Mouse (Mus musculus): ENCODE results near the gene Ripor2. TPM values are rescaled to one million over a fixed set of nuclear protein-coding genes. Genes with fewer than 3 reads are reported as not detected.

The Ripor2 gene
- total RNA-seq, 1 experiment from 2014 or later: 3.4 TPM

- DNase-seq: no peak
Measured at GRCm38 (mm10) chr13:24647444-24647843, 65.5 kb downstream of the Ripor2 start.

GRCm38 (mm10) chr13:24648027-24648426, 66.0 kb downstream of the Ripor2 start:
- no peak for DNase-seq

- no peak for DNase-seq
Measured at GRCm38 (mm10) chr13:24648668-24649067, 66.7 kb downstream of the Ripor2 start.

- no peak for DNase-seq
Measured at GRCm38 (mm10) chr13:24649099-24649498, 67.1 kb downstream of the Ripor2 start.

- DNase-seq: no peak
Measured at GRCm38 (mm10) chr13:24651018-24651417, 69.0 kb downstream of the Ripor2 start.

GRCm38 (mm10) chr13:24654919-24655635, 73.1 kb downstream of the Ripor2 start:
- no peak for DNase-seq

- DNase-seq: no peak
Measured at GRCm38 (mm10) chr13:24656719-24657497, 74.9 kb downstream of the Ripor2 start.

- no peak for DNase-seq
Measured at GRCm38 (mm10) chr13:24666763-24667162, 84.8 kb downstream of the Ripor2 start.

DNA sequence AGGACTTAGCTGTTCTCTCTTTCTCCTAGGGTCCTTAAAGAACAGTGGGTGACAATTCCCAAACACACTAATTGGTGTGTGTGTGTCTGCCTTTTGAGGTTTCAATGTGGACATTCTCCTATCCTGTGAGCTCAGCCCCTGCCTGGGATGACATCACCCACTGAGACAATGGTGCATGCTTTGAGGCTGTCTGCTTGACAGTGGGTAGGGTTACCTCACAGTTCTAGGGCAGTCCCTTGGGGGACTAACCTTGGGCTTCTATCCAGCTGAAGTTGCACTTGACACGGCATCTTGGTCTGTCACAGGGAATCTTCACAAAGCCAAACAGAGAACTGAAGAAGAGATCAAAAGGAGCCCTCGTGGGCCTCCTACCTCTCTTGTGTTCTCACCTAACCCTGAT, 86.6 kb downstream of the Ripor2 start:
- DNase-seq: peak; percentile 48

DNA sequence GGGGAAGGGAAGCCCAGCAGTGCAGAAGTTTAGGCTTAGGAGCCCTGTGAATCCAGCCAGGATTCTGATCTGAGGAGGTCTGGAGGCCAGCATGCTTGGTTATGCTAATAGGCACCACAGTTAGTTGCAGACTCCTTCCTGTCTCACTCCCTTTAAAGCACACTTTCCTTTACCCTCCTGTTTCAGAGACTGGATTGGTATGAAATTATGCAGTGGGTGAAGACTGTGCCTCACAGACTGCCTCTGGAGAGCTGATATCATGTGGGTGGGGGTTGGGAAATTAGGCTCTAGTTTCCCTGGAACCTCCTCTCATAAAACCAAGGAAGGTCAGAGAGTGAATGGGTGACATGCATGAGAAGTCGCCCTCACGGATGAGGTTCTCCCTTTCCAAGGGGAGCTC, 88.7 kb downstream of the Ripor2 start:
- no peak for DNase-seq

DNA sequence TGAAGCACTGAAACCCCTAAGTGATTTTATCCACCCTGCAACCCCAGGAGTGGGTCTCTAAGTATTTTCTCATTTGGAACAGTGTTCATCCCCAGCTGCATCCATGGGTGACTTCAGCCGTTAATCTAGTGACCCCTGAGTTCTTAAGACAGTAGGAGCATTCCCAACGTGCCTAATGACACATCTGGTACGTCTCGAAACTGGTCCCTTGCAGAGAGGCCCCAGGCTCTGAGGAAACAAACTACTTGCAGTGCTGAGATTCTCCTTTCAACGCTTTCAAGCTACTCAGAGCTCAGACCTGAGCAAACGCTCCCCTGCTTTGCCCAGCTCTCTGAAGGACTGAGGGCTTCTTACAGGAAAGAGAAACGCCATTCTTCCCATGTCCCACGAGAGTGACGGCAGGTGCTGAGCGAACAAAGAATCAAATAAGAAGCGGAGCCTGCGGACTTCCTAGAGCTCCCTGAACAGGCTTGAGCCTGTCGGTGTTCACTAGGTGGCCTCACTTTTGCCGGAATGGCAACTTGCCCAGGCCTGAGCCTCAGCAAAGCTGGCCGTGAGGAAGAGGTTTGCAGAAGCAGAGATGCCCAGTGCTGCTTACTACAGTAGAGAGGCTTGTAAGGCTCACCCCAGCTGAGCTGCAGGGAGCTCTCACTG, 97.2 kb downstream of the Ripor2 start:
- no peak for DNase-seq

GRCm38 (mm10) chr13:24680951-24681350, 99.0 kb downstream of the Ripor2 start:
- no peak for DNase-seq

DNA sequence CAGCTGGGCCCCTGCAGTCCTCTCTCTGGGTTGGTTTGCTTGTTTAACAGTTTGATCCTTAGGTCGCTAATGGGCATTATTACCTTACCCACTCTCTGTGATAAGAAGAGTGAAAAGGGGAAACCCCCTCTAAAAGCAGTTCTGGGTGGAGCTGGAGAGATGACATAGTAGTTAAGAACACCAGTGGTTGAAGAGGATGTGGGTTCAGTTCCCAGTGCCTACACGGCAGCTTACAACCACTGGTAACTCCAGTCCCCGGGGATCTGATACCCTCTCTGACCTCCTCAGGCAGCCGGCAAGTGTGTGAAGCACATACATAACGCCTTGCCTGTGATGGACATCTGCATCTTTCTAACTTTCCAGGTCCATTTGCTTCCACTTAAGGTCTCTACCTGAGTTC, 100.4 kb downstream of the Ripor2 start:
- no peak for DNase-seq

GRCm38 (mm10) chr13:24684503-24684902, 102.5 kb downstream of the Ripor2 start:
- no peak for DNase-seq

DNA sequence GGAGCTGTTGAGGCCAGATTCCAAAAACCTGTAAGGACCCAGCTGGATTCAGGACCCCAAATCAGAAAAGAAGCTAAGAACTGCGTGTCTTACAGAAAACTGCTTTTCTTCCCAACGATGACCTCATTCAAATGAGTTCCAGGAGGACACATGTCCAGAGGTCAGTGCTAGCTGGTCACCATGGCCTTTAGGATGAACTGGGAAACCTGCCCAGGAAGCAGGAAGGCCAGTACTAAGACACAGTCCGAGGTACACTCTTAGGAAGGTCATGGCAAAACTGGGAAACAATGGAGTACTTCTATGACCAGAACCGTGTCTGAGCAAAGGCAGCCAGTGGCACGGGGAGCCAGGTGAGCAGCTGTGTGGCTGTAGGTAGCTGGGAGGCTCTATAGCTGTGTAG, 103.9 kb downstream of the Ripor2 start:
- DNase-seq: peak; percentile 26

DNA sequence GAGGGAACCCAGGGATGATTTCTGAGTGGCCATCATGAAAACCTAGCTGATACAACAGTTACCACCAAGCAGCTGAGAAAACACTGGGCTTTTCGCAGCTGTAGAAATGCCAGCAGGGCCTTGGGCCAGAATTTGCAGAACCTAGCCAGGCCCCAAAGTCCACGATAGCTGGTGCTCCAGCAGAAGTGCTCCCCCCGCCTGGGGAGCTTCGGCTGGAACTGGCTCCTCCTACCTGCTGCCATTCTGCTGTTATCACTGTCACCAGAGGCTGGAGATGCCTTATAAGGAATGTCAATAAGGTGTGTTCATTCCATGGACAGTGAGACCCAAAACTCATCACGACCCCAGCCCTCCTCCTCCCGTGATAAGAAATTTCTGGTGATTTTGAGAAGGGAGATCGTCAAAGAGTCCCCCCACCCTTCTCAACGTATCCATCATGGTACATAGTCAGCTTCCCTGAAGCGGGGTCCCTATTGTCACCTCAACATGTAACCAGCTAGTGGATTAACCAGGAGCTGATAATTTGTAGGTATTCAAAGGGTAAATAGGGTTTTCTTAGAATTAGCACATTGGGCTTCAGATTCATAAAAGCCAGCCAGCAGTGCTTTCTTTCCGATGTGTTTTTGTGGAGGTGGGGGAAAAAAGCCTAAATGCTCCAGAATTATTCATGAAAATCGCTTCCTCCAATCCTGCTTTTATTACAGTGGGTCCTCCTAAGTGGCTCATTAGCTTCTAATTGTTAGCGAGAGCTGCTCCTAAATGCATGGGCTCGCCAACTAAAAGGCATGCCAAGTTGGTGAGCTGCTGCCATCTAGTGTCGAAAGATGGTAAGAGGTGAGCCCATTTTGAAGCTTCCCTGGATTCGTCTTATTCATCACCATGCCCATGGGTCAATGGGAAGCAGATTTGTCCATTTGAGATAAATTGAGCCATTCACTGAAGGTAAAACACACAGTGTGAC, 105.0 kb downstream of the Ripor2 start:
- DNase-seq: peak; percentile 82

GRCm38 (mm10) chr13:24693312-24693711, 111.3 kb downstream of the Ripor2 start:
- no peak for DNase-seq

DNA sequence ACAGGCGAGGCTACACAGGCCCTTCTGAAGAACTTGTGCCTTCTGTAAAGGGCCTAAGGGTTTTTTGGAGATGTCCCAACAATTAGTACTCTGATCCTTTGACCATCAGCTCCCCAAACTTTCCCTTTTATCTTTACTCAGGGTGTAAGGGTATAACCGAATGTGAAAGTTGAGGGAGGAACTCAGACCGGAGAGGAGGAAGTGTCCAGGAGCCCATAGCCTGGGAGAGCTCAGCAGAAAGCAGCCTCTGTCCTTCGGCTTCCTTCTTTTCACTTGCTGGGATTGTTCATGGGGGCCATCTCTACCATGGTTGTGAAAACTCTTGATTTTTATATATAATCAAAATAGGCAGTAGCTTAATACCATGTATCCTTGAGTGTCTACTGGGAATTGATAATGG, 116.8 kb downstream of the Ripor2 start:
- no peak for DNase-seq

DNA sequence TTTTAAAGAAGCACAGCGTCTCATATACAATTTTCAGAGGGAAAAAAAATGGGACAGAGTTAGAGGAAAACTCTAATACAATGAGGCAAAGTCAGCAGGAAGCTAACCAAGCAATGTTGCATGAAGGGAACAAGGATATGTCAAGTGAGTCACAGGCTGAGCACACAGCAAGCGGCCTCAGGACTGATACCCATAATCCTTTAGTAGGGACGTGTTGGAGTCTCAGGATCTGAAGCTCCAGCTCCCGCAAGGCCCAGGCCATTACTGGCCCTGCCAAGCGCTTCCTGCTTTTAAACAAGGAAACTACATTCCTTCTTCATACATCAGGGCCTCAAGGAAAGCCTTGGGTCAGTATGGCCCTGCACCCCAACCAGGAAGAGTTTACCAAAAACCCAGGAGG, 120.1 kb downstream of the Ripor2 start:
- DNase-seq: no peak

DNA sequence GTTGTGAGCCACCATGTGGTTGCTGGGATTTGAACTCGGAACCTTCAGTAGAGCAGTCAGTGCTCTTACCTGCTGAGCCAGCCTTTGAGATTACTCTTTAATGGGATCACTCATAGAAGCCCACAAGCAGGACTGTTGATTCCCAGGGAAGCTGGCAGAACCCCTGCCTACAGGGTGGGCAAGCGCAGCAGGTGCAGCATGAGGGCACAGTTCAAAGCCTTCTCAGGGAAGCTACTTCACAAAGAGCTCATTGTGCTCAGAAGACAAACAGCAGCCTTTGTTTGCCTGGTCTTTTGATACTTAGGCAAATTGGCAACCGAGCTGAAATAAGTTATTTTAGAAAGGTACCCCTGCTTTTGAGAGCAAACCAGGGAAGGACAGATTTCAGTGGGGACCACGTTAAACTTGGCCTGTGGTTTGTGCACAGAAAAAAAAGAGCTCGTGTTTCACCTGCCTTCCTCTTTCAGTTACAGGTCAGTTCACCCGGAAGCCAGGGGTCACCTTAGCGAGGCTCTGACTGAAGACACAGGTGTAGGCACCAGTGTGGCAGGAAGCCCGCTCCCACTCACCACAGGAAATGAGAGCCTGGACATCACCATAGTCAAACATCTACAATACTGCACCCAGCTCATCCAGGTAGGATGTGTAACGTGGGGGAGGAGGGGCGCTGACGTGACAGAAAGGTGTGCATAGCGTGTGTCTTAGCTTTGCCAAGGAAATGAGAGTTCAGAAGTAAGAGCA, 127.8 kb downstream of the Ripor2 start:
- no peak for DNase-seq

GRCm38 (mm10) chr13:24710968-24711367, 129.0 kb downstream of the Ripor2 start:
- no peak for DNase-seq

Data from adrenal gland, postnatal 14 days (tissue).